Mouse (Mus musculus): Measurements from ENCODE around the gene Lrrfip2.

DNA sequence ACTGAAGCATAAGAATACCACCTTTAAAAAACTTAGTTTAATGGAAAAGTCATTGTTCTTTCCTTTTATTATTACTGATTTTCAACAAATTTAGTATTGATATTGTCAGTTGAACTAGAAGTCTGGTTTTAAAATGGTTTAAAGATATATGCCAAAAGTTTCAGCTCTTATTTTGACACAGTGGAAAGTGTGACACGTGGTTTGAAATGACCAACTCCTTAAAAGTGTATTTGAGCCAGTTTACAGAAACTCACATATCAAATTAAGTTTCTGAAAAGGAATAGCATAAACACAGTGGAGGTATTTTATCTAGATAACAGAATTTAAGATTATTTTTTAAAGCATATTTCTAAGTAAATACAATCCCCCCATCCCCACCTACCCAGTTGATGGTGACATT, 156.6 kb downstream of the Lrrfip2 start:
- TF ChIP-seq CTCF (IDR thresholded peaks at IDR 0.05; ENCODE audit: borderline replicate concordance, insufficient read depth, low read length), result no peak
- TF ChIP-seq POLR2A (IDR thresholded peaks at IDR 0.05; ENCODE audit: low read depth, low read length), result no peak

Data from embryonic fibroblast, embryonic 13.5 days (primary cell).